In genomic region chr19:24785898-24786297, GRCm38 (mm10) we compare ENCODE assay signal across 20 mouse cellular contexts.
"Had no signal": no experiment of that assay in that cellular context is flagged by ENCODE, and none has a peak within 500 bp of the region (broad histone marks: within the 10 kb centered on the region; RNA-seq: fewer than 3 reads in every experiment).

No protein-coding gene starts in this region.

- H3K36me3 ChIP-seq: kidney, embryonic 15.5 days; limb, embryonic 12.5 days; limb, embryonic 15.5 days; lung, embryonic 15.5 days; midbrain, embryonic 10.5 days; midbrain, embryonic 13.5 days; neural tube, embryonic 13.5 days had no signal

- H3K27me3 ChIP-seq: kidney, embryonic 15.5 days; limb, embryonic 15.5 days; lung, embryonic 15.5 days; midbrain, embryonic 13.5 days; neural tube, embryonic 13.5 days had no signal

- H3K27ac ChIP-seq: kidney, embryonic 15.5 days; limb, embryonic 15.5 days; lung, embryonic 15.5 days; midbrain, embryonic 10.5 days; midbrain, embryonic 13.5 days; neural tube, embryonic 13.5 days had no signal

- H3K9me3 ChIP-seq: kidney, embryonic 15.5 days; limb, embryonic 12.5 days; limb, embryonic 15.5 days; lung, embryonic 15.5 days; megakaryocyte, embryonic 14.5 days; midbrain, embryonic 10.5 days; midbrain, embryonic 13.5 days; neural tube, embryonic 13.5 days had no signal

- ATAC-seq: midbrain, embryonic 13.5 days; midbrain, embryonic 16.5 days had no signal

- H3K4me3 ChIP-seq: kidney, embryonic 15.5 days; limb, embryonic 12.5 days; limb, embryonic 15.5 days; lung, embryonic 15.5 days; megakaryocyte, embryonic 14.5 days; midbrain, embryonic 10.5 days; midbrain, embryonic 13.5 days; myocyte; neural tube, embryonic 13.5 days had no signal

- DNase-seq: kidney, adult 2 months; kidney, postnatal 10 days; kidney, postnatal 36 days; left cerebral cortex, postnatal 4 days; lung, postnatal 10 days; lung, postnatal 36 days; retina, postnatal 1 day; right cerebral cortex, postnatal 25 days; thymus, adult 18-20 months; thymus, postnatal 36 days had no signal

- H3K4me2 ChIP-seq: kidney, embryonic 15.5 days; limb, embryonic 15.5 days; lung, embryonic 15.5 days; midbrain, embryonic 13.5 days; neural tube, embryonic 13.5 days had no signal

- H3K9ac ChIP-seq: kidney, embryonic 15.5 days; limb, embryonic 12.5 days; limb, embryonic 15.5 days; lung, embryonic 15.5 days; midbrain, embryonic 13.5 days; neural tube, embryonic 13.5 days had no signal

- H3K4me1 ChIP-seq: megakaryocyte, embryonic 14.5 days had no signal
